Mouse (Mus musculus) cortical plate, adult 2 months (tissue): ENCODE measurements around the gene Sp110.
"Not testable (repeated sequence)": the region's sequence is repeated elsewhere in the genome, so short reads cannot be mapped to it uniquely, and the experiment has no call there.

Experiments
- CTCF ChIP-seq: fragments of 200-500 bp; IDR thresholded peaks from 2 replicates; pipeline ENCODE4 v1.5.1; 2011; ENCODE audit warnings: mild to moderate bottlenecking, control low read depth, low read length; ENCODE audit not compliant: insufficient read depth; ENCODE audit errors: extremely low read depth
- POLR2A ChIP-seq: fragments of 200-500 bp; IDR thresholded peaks from 2 replicates; pipeline ENCODE4 v1.6.1; 2011; ENCODE audit warnings: mild to moderate bottlenecking, low read length, control low read depth; ENCODE audit not compliant: insufficient read depth; ENCODE audit errors: extremely low read depth

- TF ChIP-seq CTCF, POLR2A: not testable (repeated sequence)
Observed at GRCm38 (mm10) chr1:85580148-85580534, 18.5 kb downstream of the Sp110 start.
